Mouse (Mus musculus) ovary, postnatal 14 days (tissue): ENCODE measurements around the gene Ssh3.

ENCODE experiments used
- DNase-seq: peaks from one replicate; pipeline ENCODE4 v3.0.0; 2022; ENCODE audit warnings: low spot score

The Ssh3 gene

GRCm38 (mm10) chr19:4244775-4245174 lies 24.2 kb downstream of the Ssh3 start:
- DNase-seq = no peak

- DNase-seq = no peak
Observed at GRCm38 (mm10) chr19:4242416-4242815, 26.6 kb downstream of the Ssh3 start.

DNA sequence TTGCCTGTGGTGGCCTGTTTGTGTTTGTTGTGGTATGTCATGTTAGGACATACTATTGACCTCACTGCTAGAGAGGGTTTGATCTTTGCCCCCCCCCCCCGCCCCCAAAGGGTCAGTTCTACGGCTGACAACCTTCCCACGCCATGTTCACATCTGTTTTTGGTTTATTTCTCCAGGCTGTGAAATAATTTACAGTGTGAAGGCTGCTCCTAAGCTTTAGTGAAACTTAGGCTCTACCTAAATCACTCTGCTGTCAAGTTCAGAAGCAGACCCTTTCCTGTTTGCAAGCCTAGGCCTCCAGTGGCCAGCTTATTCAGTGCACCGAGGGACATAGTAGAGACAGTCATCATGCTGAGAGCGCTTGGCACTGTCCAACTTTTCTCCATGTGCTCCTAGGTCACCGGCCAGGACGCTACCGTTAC lies 28.7 kb downstream of the Ssh3 start:
- no peak for DNase-seq

GRCm38 (mm10) chr19:4234548-4234947 lies 34.4 kb downstream of the Ssh3 start:
- no peak for DNase-seq

GRCm38 (mm10) chr19:4232651-4233050 lies 36.3 kb downstream of the Ssh3 start:
- no peak for DNase-seq

DNA sequence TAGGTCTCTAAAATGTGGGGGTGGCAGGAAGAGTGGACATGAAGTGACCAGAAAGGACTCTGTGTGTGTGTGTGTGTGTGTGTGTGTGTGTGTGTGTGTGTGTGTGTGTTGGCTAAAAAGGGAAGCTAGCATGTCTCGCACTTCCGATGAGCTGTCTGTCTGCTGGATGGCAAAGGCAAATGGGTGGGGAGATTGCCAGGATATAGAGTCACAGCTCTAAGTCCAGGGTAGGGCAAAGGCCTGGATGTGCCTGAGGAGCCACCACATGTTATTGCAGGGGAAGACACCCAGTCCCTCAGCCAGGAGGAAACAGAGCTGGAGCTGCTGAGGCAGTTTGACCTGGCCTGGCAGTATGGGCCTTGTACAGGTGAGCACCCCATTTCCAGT lies 36.8 kb downstream of the Ssh3 start:
- DNase-seq = no peak

DNA sequence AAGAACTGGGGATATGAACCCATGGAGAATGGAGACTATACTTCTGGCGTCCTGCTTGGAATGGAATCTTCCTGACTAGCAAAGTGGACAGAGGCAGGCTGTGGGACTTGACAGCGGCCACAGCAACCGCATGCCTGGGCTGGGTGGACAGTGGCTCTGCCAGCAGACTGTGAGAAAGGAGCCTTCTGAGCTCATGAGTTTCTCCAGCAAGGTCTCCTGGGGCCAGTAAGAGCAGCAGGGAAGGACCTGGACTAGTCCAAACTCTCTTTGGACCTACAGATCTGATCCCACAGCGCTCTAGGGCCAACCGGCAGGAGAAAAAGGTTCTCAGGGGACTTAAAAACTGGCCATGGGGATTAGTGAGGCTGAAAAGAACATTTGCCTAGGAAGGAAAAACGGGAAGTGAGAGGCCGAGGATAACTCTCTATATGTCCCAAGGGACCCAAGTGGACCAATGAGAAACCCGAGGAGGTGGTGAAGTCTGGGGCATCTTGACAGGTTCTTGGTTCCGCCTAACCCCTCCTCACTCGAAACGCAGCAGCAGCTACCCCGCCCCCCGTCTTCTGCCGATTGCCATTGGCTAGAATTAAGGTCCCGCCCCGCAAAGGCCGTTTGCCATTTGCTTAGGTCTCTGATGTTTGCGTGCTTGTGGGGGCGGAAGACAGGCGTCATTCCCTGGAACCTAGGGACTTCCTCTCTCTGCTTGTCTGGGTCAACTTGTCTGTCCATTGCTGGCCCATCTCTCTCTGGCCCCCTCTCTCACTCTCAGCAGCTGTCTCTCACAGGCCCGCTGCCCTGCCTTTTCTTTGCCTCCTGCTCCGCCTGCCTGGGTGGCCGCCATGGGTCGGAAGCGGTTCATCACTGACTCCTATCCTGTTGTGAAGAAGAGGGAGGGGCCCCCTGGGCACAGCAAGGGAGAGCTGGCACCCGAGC lies 37.5 kb downstream of the Ssh3 start, which contains the start of gene Pold4:
Pold4 (plus strand) TSS at position 647 of the 933 bp plus-strand sequence.
- peak; percentile 90 for DNase-seq

- no peak for DNase-seq
Observed at GRCm38 (mm10) chr19:4230415-4230814, 38.6 kb downstream of the Ssh3 start.

GRCm38 (mm10) chr19:4229451-4230076 lies 39.4 kb downstream of the Ssh3 start:
- DNase-seq = no peak

GRCm38 (mm10) chr19:4228891-4229290 lies 40.1 kb downstream of the Ssh3 start:
- no peak for DNase-seq

- peak; percentile 77 for DNase-seq
Observed at GRCm38 (mm10) chr19:4227894-4228678, 40.9 kb downstream of the Ssh3 start.

DNA sequence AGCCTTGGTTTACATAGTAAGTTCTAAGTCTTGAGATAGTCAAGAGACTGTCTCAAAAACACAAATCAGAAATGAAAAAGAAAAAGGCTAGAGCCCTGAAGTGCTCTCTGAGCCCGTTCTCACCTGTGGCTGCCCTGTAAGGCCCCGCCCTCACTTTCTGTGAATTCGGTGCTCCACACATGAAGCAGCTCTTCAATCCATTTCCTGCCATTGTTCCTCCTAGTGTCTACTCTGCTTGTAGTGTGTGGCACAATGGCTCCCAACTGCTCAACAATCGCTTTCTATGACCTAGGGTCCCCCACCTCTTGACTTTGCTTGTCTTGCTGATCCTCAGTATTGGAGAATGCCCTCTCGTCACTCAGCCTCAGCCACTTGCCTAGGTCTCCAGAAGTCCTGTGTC lies 41.5 kb downstream of the Ssh3 start:
- DNase-seq = no peak

- no peak for DNase-seq
Observed at GRCm38 (mm10) chr19:4226779-4227178, 42.2 kb downstream of the Ssh3 start.

GRCm38 (mm10) chr19:4222165-4222564 lies 46.8 kb downstream of the Ssh3 start:
- no peak for DNase-seq

GRCm38 (mm10) chr19:4220957-4221743 lies 47.8 kb downstream of the Ssh3 start:
- peak; percentile 48 for DNase-seq

- DNase-seq = no peak
Observed at GRCm38 (mm10) chr19:4220416-4220815, 48.6 kb downstream of the Ssh3 start.

- DNase-seq = no peak
Observed at GRCm38 (mm10) chr19:4219943-4220342, 49.0 kb downstream of the Ssh3 start.

GRCm38 (mm10) chr19:4218784-4219183 lies 50.2 kb downstream of the Ssh3 start:
- no peak for DNase-seq

GRCm38 (mm10) chr19:4218293-4218692 lies 50.7 kb downstream of the Ssh3 start:
- no peak for DNase-seq

GRCm38 (mm10) chr19:4217855-4218254 lies 51.1 kb downstream of the Ssh3 start:
- no peak for DNase-seq

- DNase-seq = no peak
Observed at GRCm38 (mm10) chr19:4217140-4217539, 51.8 kb downstream of the Ssh3 start.
